Mouse (Mus musculus) erythroblast, embryonic 14.5 days (primary cell): ENCODE data around the gene Rpl28.

Experiments
- GATA1 ChIP-seq: IDR thresholded peaks from 2 replicates; pipeline ENCODE4 v1.6.1; 2012; ENCODE audit warnings: low read length, inconsistent platforms, mixed read lengths
- TAL1 ChIP-seq: IDR thresholded peaks from 3 replicates; pipeline ENCODE4 v1.6.1; 2012; ENCODE audit warnings: low read length, inconsistent platforms, mixed read lengths

DNA sequence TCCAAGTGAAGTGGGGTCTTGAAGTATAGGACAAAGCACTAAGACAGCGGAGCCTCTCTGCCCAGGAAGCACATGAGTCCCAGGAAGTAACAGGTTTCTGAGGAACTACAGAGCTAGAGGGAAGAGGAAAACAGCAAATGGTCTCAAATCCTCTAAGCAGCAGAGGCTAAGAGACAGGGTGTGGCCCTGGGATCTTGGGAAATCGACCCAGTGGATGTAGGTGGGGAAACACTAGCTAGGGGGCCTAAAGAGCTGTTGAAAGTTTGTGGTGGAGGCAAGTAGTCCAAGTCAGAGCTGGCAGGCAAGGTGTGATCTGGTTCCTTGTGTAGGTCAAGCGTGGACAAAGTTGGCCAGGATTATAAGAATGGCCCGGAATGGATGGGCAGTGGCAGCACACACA, 44.4 kb upstream of the Rpl28 start:
- TF ChIP-seq TAL1 (no peak), GATA1 (no peak)
